9 mouse cellular contexts compared by ENCODE assay signal in genomic region chr5:76853549-76853948, GRCm38 (mm10). TPM values are rescaled to one million over a fixed set of nuclear protein-coding genes. Genes with fewer than 3 reads are reported as not detected.
A peak's percentile ranks its signal among the peaks of the same experiment; 100 is the strongest.
DNase-seq lines count a peak whose midpoint lies in the region; ATAC-seq and TF ChIP-seq lines count a peak whose summit lies in the region.
"Had no signal": no experiment of that assay in that cellular context is flagged by ENCODE, and none has a peak within 500 bp of the region (broad histone marks: within the 10 kb centered on the region; RNA-seq: fewer than 3 reads in every experiment).

No protein-coding gene starts in this region.

- no peaks in the 10 kb centered on the region for H3K36me3 ChIP-seq in heart, embryonic 16.5 days (ENCODE audit: control insufficient read depth, insufficient read depth)
- H3K36me3 ChIP-seq in liver, embryonic 14.5 days (replicated peaks; ENCODE audit: control insufficient read depth, insufficient read depth, low read depth) = no peaks in the 10 kb centered on the region
- peaks cover 57% of the 10 kb centered on the region for H3K36me3 ChIP-seq in neural tube, embryonic 12.5 days
- no peaks in the 10 kb centered on the region for H3K36me3 ChIP-seq in stomach, embryonic 16.5 days (ENCODE audit: control insufficient read depth, insufficient read depth, low read length)
- H3K36me3 ChIP-seq: heart, embryonic 13.5 days had no signal

- H3K4me1 ChIP-seq in heart, embryonic 16.5 days (ENCODE audit: control insufficient read depth, insufficient read depth, low read length) = peaks cover 14% of the 10 kb centered on the region
- H3K4me1 ChIP-seq in liver, embryonic 14.5 days (replicated peaks; ENCODE audit: control insufficient read depth in 2 of 2, insufficient read depth in 2 of 2, low read length in 1 of 2) = no peaks in the 10 kb centered on the region
- peaks cover 11% of the 10 kb centered on the region; the same call in 1 of the 2 replicates for H3K4me1 ChIP-seq in neural tube, embryonic 12.5 days
- H3K4me1 ChIP-seq in stomach, embryonic 16.5 days (ENCODE audit: control insufficient read depth, insufficient read depth, low read length) = 0 out of 2 replicates have a peak, but pooled peaks cover 7% of the 10 kb centered on the region

- no peaks in the 10 kb centered on the region for H3K9me3 ChIP-seq in heart, embryonic 16.5 days (replicated peaks; ENCODE audit: control insufficient read depth, low read length)
- no peaks in the 10 kb centered on the region for H3K9me3 ChIP-seq in liver, embryonic 14.5 days (ENCODE audit: control insufficient read depth, low read length)
- H3K9me3 ChIP-seq in neural tube, embryonic 12.5 days = no peaks in the 10 kb centered on the region
- no peaks in the 10 kb centered on the region for H3K9me3 ChIP-seq in stomach, embryonic 16.5 days (replicated peaks; ENCODE audit: control insufficient read depth, low read length)
- H3K9me3 ChIP-seq: heart, embryonic 13.5 days had no signal

- H3K4me2 ChIP-seq in heart, embryonic 16.5 days (ENCODE audit: low read depth, low read length) = no peak overlapping the region
- H3K4me2 ChIP-seq in liver, embryonic 14.5 days (ENCODE audit: low read depth) = no peak overlapping the region
- no peak overlapping the region for H3K4me2 ChIP-seq in neural tube, embryonic 12.5 days (replicated peaks)
- H3K4me2 ChIP-seq in stomach, embryonic 16.5 days (ENCODE audit: low read depth, low read length) = no peak overlapping the region
- H3K4me2 ChIP-seq: heart, embryonic 13.5 days had no signal

- no peak for TF ChIP-seq POLR2A in brain, embryonic 14.5 days (IDR thresholded peaks at IDR 0.05; ENCODE audit: borderline replicate concordance, extremely low read depth, insufficient read depth, insufficient read length, poor library complexity, severe bottlenecking)

- H3K9ac ChIP-seq in heart, embryonic 16.5 days (ENCODE audit: low read length) = no peak overlapping the region
- H3K9ac ChIP-seq in liver, embryonic 14.5 days (replicated peaks) = no peak overlapping the region
- H3K9ac ChIP-seq in neural tube, embryonic 12.5 days = no peak overlapping the region
- H3K9ac ChIP-seq in stomach, embryonic 16.5 days (ENCODE audit: low read length) = no peak overlapping the region
- H3K9ac ChIP-seq: heart, embryonic 13.5 days had no signal

- H3K27ac ChIP-seq in heart, embryonic 16.5 days (ENCODE audit: low read length) = no peak overlapping the region
- H3K27ac ChIP-seq in liver, embryonic 14.5 days = no peak overlapping the region
- no peak overlapping the region for H3K27ac ChIP-seq in neural tube, embryonic 12.5 days
- no peak overlapping the region for H3K27ac ChIP-seq in stomach, embryonic 16.5 days (ENCODE audit: low read length)
- H3K27ac ChIP-seq: heart, embryonic 13.5 days had no signal

- peak; percentile 96 for TF ChIP-seq CTCF in brain, embryonic 14.5 days (IDR thresholded peaks at IDR 0.05; ENCODE audit: borderline replicate concordance, extremely low read depth, insufficient read depth, insufficient read length)
- TF ChIP-seq CTCF in liver, embryonic 14.5 days (IDR thresholded peaks at IDR 0.05; ENCODE audit: low read depth) = peak; percentile 99

- peak; percentile 61 to 63 for DNase-seq in CD8-positive naive resting alpha-beta T cell, adult 2 months (ENCODE audit: low read depth in 2 of 2, low spot score in 2 of 2)
- DNase-seq in brain, embryonic 14.5 days (ENCODE audit: low read depth) = peak; percentile 88
- peak; percentile 77 to 91 for DNase-seq in kidney, postnatal 36 days
- peak; percentile 49 to 50 (median 50) for DNase-seq in liver, embryonic 14.5 days (ENCODE audit: low read depth in 3 of 3, low spot score in 3 of 3)

- 9% methylated on average over 10 of the region's 10 CpGs for WGBS in heart, embryonic 16.5 days
- WGBS in liver, embryonic 14.5 days (ENCODE audit: insufficient replicate concordance) = 8% methylated on average over 10 of the region's 10 CpGs
- 16% methylated on average over 10 of the region's 10 CpGs for WGBS in neural tube, embryonic 12.5 days
- WGBS in stomach, embryonic 16.5 days = 19% methylated on average over 10 of the region's 10 CpGs

- ATAC-seq in erythroid progenitor cell, adult 5-6 weeks (replicated peaks; ENCODE audit: low FRiP score, poor library complexity, severe bottlenecking) = peak; percentile 78
- peak; percentile 59 for ATAC-seq in heart, embryonic 16.5 days (replicated peaks; ENCODE audit: extremely low read depth, insufficient read depth, low FRiP score)
- ATAC-seq in liver, embryonic 14.5 days (ENCODE audit: insufficient read depth) = peak; percentile 61
- peak; percentile 74; the same call in 1 of the 2 replicates for ATAC-seq in neural tube, embryonic 12.5 days (ENCODE audit: low FRiP score, low read depth)
- ATAC-seq in stomach, embryonic 16.5 days (ENCODE audit: insufficient read depth, low FRiP score) = peak; percentile 84

- H3K27me3 ChIP-seq in heart, embryonic 16.5 days (ENCODE audit: control insufficient read depth, insufficient read depth, low read length) = peaks cover 9% of the 10 kb centered on the region; the same call in 1 of the 2 replicates
- peaks cover 31% of the 10 kb centered on the region for H3K27me3 ChIP-seq in liver, embryonic 14.5 days (ENCODE audit: control insufficient read depth, insufficient read depth, low read length)
- peaks cover 30% of the 10 kb centered on the region for H3K27me3 ChIP-seq in neural tube, embryonic 12.5 days (replicated peaks)
- peaks cover 13% of the 10 kb centered on the region for H3K27me3 ChIP-seq in stomach, embryonic 16.5 days (ENCODE audit: control insufficient read depth, insufficient read depth, low read length)

- no peak for TF ChIP-seq EP300 in liver, embryonic 14.5 days (IDR thresholded peaks at IDR 0.05; ENCODE audit: low read depth)

- no peak overlapping the region for H3K4me3 ChIP-seq in heart, embryonic 16.5 days (ENCODE audit: low read length)
- H3K4me3 ChIP-seq in liver, embryonic 14.5 days (ENCODE audit: insufficient read depth in 1 of 2, low read depth in 2 of 2, low read length in 2 of 2) = no peak overlapping the region
- H3K4me3 ChIP-seq in neural tube, embryonic 12.5 days = no peak overlapping the region
- no peak overlapping the region for H3K4me3 ChIP-seq in stomach, embryonic 16.5 days (replicated peaks; ENCODE audit: low read length)
- H3K4me3 ChIP-seq: heart, embryonic 13.5 days had no signal

RNA-seq across cellular contexts. Expression of gene Aasdh, which starts 51.8 kb away (rescaled TPM):
- polyA plus RNA-seq in brain, embryonic 14.5 days (2012; rRNA removed) = 27.9 and 29.5 TPM in 2 replicates
- 2.5 and 24.9 TPM in 2 replicates for total RNA-seq in erythroid progenitor cell, adult 5-6 weeks (2015; ENCODE audit: low replicate concordance)
- 6.3 and 12.6 TPM in 2 replicates for total RNA-seq in erythroid progenitor cell, adult 5-6 weeks (2017; ENCODE audit: low replicate concordance)
- polyA plus RNA-seq in heart, embryonic 16.5 days (2015; fragmentation: Nextera tagmentation; extraction: Ambion mirVana) = 17.9 and 22.3 TPM in 2 replicates
- polyA plus RNA-seq in liver, embryonic 14.5 days (2012; rRNA removed) = 4.4 and 6.7 TPM in 2 replicates
- 5.2 and 5.3 TPM in 2 replicates for polyA plus RNA-seq in liver, embryonic 14.5 days (2014; fragmentation: Nextera tagmentation; extraction: Ambion mirVana)
- 18.5 and 18.6 TPM in 2 replicates for polyA plus RNA-seq in neural tube, embryonic 12.5 days (2016; fragmentation: Nextera tagmentation; extraction: Ambion mirVana)
- polyA plus RNA-seq in stomach, embryonic 16.5 days (2015; fragmentation: Nextera tagmentation; extraction: Ambion mirVana) = 14.0 and 15.5 TPM in 2 replicates
